Mouse (Mus musculus): Measurements from ENCODE around the gene Ube2s. TPM values are rescaled to one million over a fixed set of nuclear protein-coding genes. Genes with fewer than 3 reads are reported as not detected.

Gene Ube2s
- total and polyA plus RNA-seq, 3 experiments = 98.1 to 148 (median 140) TPM

- DNase-seq = no peak
Observed at GRCm38 (mm10) chr7:4777851-4778637, 34.3 kb downstream of the Ube2s start.

- DNase-seq = peak; percentile 62
Observed at GRCm38 (mm10) chr7:4776861-4777830, 35.2 kb downstream of the Ube2s start.

- DNase-seq = no peak
Observed at GRCm38 (mm10) chr7:4776131-4776530, 36.3 kb downstream of the Ube2s start.

GRCm38 (mm10) chr7:4771202-4771601 is 41.2 kb downstream of the Ube2s start, which contains the start of gene Fam71e2:
Fam71e2 (minus strand) TSS chr7:4771302.
- DNase-seq = no peak

- no peak for DNase-seq
Observed at GRCm38 (mm10) chr7:4764946-4765710, 47.3 kb downstream of the Ube2s start.

- no peak for DNase-seq
Observed at GRCm38 (mm10) chr7:4759670-4760069, 52.7 kb downstream of the Ube2s start.

GRCm38 (mm10) chr7:4752821-4753570 is 59.4 kb downstream of the Ube2s start, which contains the start of gene Cox6b2:
Cox6b2 (minus strand) TSS chr7:4753094.
- DNase-seq = peak; percentile 72

- DNase-seq = peak; percentile 42
Observed at GRCm38 (mm10) chr7:4751971-4752820, 60.2 kb downstream of the Ube2s start.

GRCm38 (mm10) chr7:4749169-4749568 is 63.2 kb downstream of the Ube2s start:
- DNase-seq = no peak

- no peak for DNase-seq
Observed at GRCm38 (mm10) chr7:4748321-4748720, 64.1 kb downstream of the Ube2s start.

GRCm38 (mm10) chr7:4747156-4747899 is 65.1 kb downstream of the Ube2s start:
- no peak for DNase-seq

GRCm38 (mm10) chr7:4746326-4746980 is 65.9 kb downstream of the Ube2s start:
- DNase-seq = no peak

- DNase-seq = no peak
Observed at GRCm38 (mm10) chr7:4744886-4745285, 67.5 kb downstream of the Ube2s start.

Other genes with a start within 250 kb of the Ube2s start
Only the 30 nearest of the 32 such genes appear.
- not detected for gene Ptprh, start 208.5 kb downstream of the Ube2s start, total RNA-seq (2021)
- gene Ptprh, start 208.5 kb downstream of the Ube2s start, polyA plus RNA-seq (2012; rRNA removed) = not detected in 2 replicates
- gene Tmem86b, start 181.2 kb downstream of the Ube2s start, total RNA-seq (2021) = 1 to 10 TPM; 5.2 to 7.4 TPM
- 11.6 and 17.8 TPM in 2 replicates for gene Tmem86b, start 181.2 kb downstream of the Ube2s start, polyA plus RNA-seq (2012; rRNA removed)
- gene Ppp6r1, start 153.6 kb downstream of the Ube2s start, total RNA-seq (2021) = 10 to 100 TPM; 81.8 to 92.3 TPM
- gene Ppp6r1, start 153.6 kb downstream of the Ube2s start, polyA plus RNA-seq (2012; rRNA removed) = 114 and 134 TPM in 2 replicates
- 10 to 100 TPM; 38.2 to 50.8 TPM for gene Hspbp1, start 127.5 kb downstream of the Ube2s start, total RNA-seq (2021)
- 65.6 and 73.2 TPM in 2 replicates for gene Hspbp1, start 127.5 kb downstream of the Ube2s start, polyA plus RNA-seq (2012; rRNA removed)
- 1 to 10 TPM; 3.1 to 6.5 TPM for gene Brsk1, start 122.0 kb downstream of the Ube2s start, total RNA-seq (2021)
- gene Brsk1, start 122.0 kb downstream of the Ube2s start, polyA plus RNA-seq (2012; rRNA removed) = 8.3 and 9.8 TPM in 2 replicates
- gene Tmem150b, start 87.3 kb downstream of the Ube2s start, total RNA-seq (2021) = under 1 TPM; 0.40 to 0.55 TPM
- gene Tmem150b, start 87.3 kb downstream of the Ube2s start, polyA plus RNA-seq (2012; rRNA removed) = 0.30 and 0.42 TPM in 2 replicates
- gene Kmt5c, start 72.5 kb downstream of the Ube2s start, total RNA-seq (2021) = 10 to 100 TPM; 27.9 to 35.2 TPM
- gene Kmt5c, start 72.5 kb downstream of the Ube2s start, polyA plus RNA-seq (2012; rRNA removed) = 162 and 205 TPM in 2 replicates
- gene Cox6b2, start 59.5 kb downstream of the Ube2s start, total RNA-seq (2021) = 10 to 100 TPM in 1 of 2 experiments, 1 to 10 TPM in 1; 7.4 to 10.4 TPM
- gene Cox6b2, start 59.5 kb downstream of the Ube2s start, polyA plus RNA-seq (2012; rRNA removed) = 7.9 and 13.2 TPM in 2 replicates
- not detected for gene Fam71e2, start 41.3 kb downstream of the Ube2s start, total RNA-seq (2021)
- not detected in 2 replicates for gene Fam71e2, start 41.3 kb downstream of the Ube2s start, polyA plus RNA-seq (2012; rRNA removed)
- gene Il11, start 29.7 kb downstream of the Ube2s start, total RNA-seq (2021) = under 1 TPM in 1 of 2 experiments, not detected in 1; 0.48 TPM
- gene Il11, start 29.7 kb downstream of the Ube2s start, polyA plus RNA-seq (2012; rRNA removed) = 0.54 and 0.71 TPM in 2 replicates
- not detected for gene Tmem190, start 29.7 kb downstream of the Ube2s start, total RNA-seq (2021)
- gene Tmem190, start 29.7 kb downstream of the Ube2s start, polyA plus RNA-seq (2012; rRNA removed) = not detected in 2 replicates
- 10 to 100 TPM; 10.2 to 10.8 TPM for gene Tmem238, start 22.9 kb downstream of the Ube2s start, total RNA-seq (2021)
- gene Tmem238, start 22.9 kb downstream of the Ube2s start, polyA plus RNA-seq (2012; rRNA removed) = 144 and 180 TPM in 2 replicates
- 1,000 to 10,000 TPM in 1 of 2 experiments, 100 to 1,000 TPM in 1; 958 to 1,234 TPM for gene Rpl28, start 19.7 kb downstream of the Ube2s start, total RNA-seq (2021)
- gene Rpl28, start 19.7 kb downstream of the Ube2s start, polyA plus RNA-seq (2012; rRNA removed) = 237 and 255 TPM in 2 replicates
- gene Shisa7, start 32.1 kb upstream of the Ube2s start, total RNA-seq (2021) = 1 to 10 TPM; 1.9 TPM
- gene Shisa7, start 32.1 kb upstream of the Ube2s start, polyA plus RNA-seq (2012; rRNA removed) = 2.9 and 4.0 TPM in 2 replicates
- gene Isoc2b, start 57.7 kb upstream of the Ube2s start, total RNA-seq (2021) = 10 to 100 TPM; 10.9 to 23.8 TPM
- gene Isoc2b, start 57.7 kb upstream of the Ube2s start, polyA plus RNA-seq (2012; rRNA removed) = 75.4 and 78.2 TPM in 2 replicates
- gene Isoc2a, start 64.6 kb upstream of the Ube2s start, total RNA-seq (2021) = 10 to 100 TPM; 35.5 to 43.4 TPM
- gene Isoc2a, start 64.6 kb upstream of the Ube2s start, polyA plus RNA-seq (2012; rRNA removed) = 43.5 and 45.6 TPM in 2 replicates
- under 1 TPM; 0.23 to 0.45 TPM for gene Gm36210, start 93.9 kb upstream of the Ube2s start, total RNA-seq (2021)
- 0.27 TPM in 1 of 2 replicates, not detected in the other for gene Gm36210, start 93.9 kb upstream of the Ube2s start, polyA plus RNA-seq (2012; rRNA removed)
- 10 to 100 TPM; 15.1 to 19.2 TPM for gene Zfp628, start 102.6 kb upstream of the Ube2s start, total RNA-seq (2021)
- gene Zfp628, start 102.6 kb upstream of the Ube2s start, polyA plus RNA-seq (2012; rRNA removed) = 35.6 and 41.3 TPM in 2 replicates
- 1 to 10 TPM; 8.4 to 9.2 TPM for gene Nat14, start 109.4 kb upstream of the Ube2s start, total RNA-seq (2021)
- gene Nat14, start 109.4 kb upstream of the Ube2s start, polyA plus RNA-seq (2012; rRNA removed) = 11.4 and 20.0 TPM in 2 replicates
- 1 to 10 TPM; 2.2 to 2.3 TPM for gene Ssc5d, start 113.2 kb upstream of the Ube2s start, total RNA-seq (2021)
- gene Ssc5d, start 113.2 kb upstream of the Ube2s start, polyA plus RNA-seq (2012; rRNA removed) = 2.9 and 3.1 TPM in 2 replicates
- 1 to 10 TPM in 1 of 2 experiments, under 1 TPM in 1; 0.32 to 1.0 TPM for gene Sbk2, start 151.8 kb upstream of the Ube2s start, total RNA-seq (2021)
- 0.52 and 1.4 TPM in 2 replicates for gene Sbk2, start 151.8 kb upstream of the Ube2s start, polyA plus RNA-seq (2012; rRNA removed)
- under 1 TPM; 0.20 to 0.21 TPM for gene Sbk3, start 158.6 kb upstream of the Ube2s start, total RNA-seq (2021)
- 0.17 and 0.30 TPM in 2 replicates for gene Sbk3, start 158.6 kb upstream of the Ube2s start, polyA plus RNA-seq (2012; rRNA removed)
- gene Zfp579, start 183.6 kb upstream of the Ube2s start, total RNA-seq (2021) = 10 to 100 TPM; 18.2 to 21.5 TPM
- 74.5 and 94.4 TPM in 2 replicates for gene Zfp579, start 183.6 kb upstream of the Ube2s start, polyA plus RNA-seq (2012; rRNA removed)
- 10 to 100 TPM; 13.0 to 13.8 TPM for gene Zfp524, start 201.8 kb upstream of the Ube2s start, total RNA-seq (2021)
- 35.0 and 36.4 TPM in 2 replicates for gene Zfp524, start 201.8 kb upstream of the Ube2s start, polyA plus RNA-seq (2012; rRNA removed)
- 10 to 100 TPM; 24.1 to 24.7 TPM for gene Fiz1, start 202.1 kb upstream of the Ube2s start, total RNA-seq (2021)
- gene Fiz1, start 202.1 kb upstream of the Ube2s start, polyA plus RNA-seq (2012; rRNA removed) = 31.5 and 32.2 TPM in 2 replicates
- gene Gm44973, start 202.9 kb upstream of the Ube2s start, total RNA-seq (2021) = not detected
- gene Gm44973, start 202.9 kb upstream of the Ube2s start, polyA plus RNA-seq (2012; rRNA removed) = not detected in 2 replicates
- 10 to 100 TPM; 23.7 to 29.7 TPM for gene Zfp865, start 207.8 kb upstream of the Ube2s start, total RNA-seq (2021)
- 67.1 and 70.1 TPM in 2 replicates for gene Zfp865, start 207.8 kb upstream of the Ube2s start, polyA plus RNA-seq (2012; rRNA removed)
- 1 to 10 TPM; 1.4 to 2.6 TPM for gene Ccdc106, start 208.0 kb upstream of the Ube2s start, total RNA-seq (2021)
- 1.5 and 3.0 TPM in 2 replicates for gene Ccdc106, start 208.0 kb upstream of the Ube2s start, polyA plus RNA-seq (2012; rRNA removed)
- gene 4632433K11Rik, start 221.5 kb upstream of the Ube2s start, total RNA-seq (2021) = under 1 TPM in 1 of 2 experiments, not detected in 1; 0.92 TPM
- gene 4632433K11Rik, start 221.5 kb upstream of the Ube2s start, polyA plus RNA-seq (2012; rRNA removed) = not detected in 2 replicates
- gene Zfp784, start 225.9 kb upstream of the Ube2s start, total RNA-seq (2021) = 1 to 10 TPM; 4.4 to 5.1 TPM
- gene Zfp784, start 225.9 kb upstream of the Ube2s start, polyA plus RNA-seq (2012; rRNA removed) = 7.2 and 8.2 TPM in 2 replicates

Measured in adrenal gland, adult 2 months (tissue).